Mouse (Mus musculus) olfactory bulb, adult 2 months (tissue): ENCODE data around the gene Astn1. TPM values are rescaled to one million over a fixed set of nuclear protein-coding genes. Genes with fewer than 3 reads are reported as not detected.

Source experiments
- H3K27ac ChIP-seq: fragments of 200-500 bp; 2 replicates; pipeline ENCODE4 v1.5.1; 2012; ENCODE audit warnings: low read depth, low read length; ENCODE audit not compliant: insufficient read depth
- H3K4me1 ChIP-seq: fragments of 200-500 bp; 2 replicates; pipeline ENCODE4 v1.6.1; 2012; ENCODE audit warnings: low read length; ENCODE audit not compliant: control insufficient read depth, insufficient read depth
- H3K4me3 ChIP-seq: fragments of 200-500 bp; 2 replicates; pipeline ENCODE4 v1.5.1; 2012; ENCODE audit warnings: mild to moderate bottlenecking, low read depth, low read length, moderate library complexity; ENCODE audit not compliant: insufficient read depth
- CTCF ChIP-seq: fragments of 200-500 bp; IDR thresholded peaks from 2 replicates; pipeline ENCODE4 v1.5.1; 2012; ENCODE audit warnings: low read depth, mild to moderate bottlenecking, low read length, moderate library complexity; ENCODE audit not compliant: insufficient read depth
- POLR2A ChIP-seq: fragments of 200-500 bp; IDR thresholded peaks from 2 replicates; pipeline ENCODE4 v1.6.1; 2012; ENCODE audit warnings: mild to moderate bottlenecking, low read depth, low read length, moderate library complexity; ENCODE audit not compliant: insufficient read depth
- whole genome bisulfite sequencing: fragments of 180-500 bp; shearing (Covaris S2); methylation state at CpG from one replicate; pipeline ENCODE4 v1.1.7; 2018; 5-methylcytosine and 5-hydroxymethylcytosine counted together
- polyA plus RNA-seq: library from polyadenylated mRNA; stranded (reverse); fragments of >200 nt; gene quantifications from 2 replicates; pipeline ENCODE4 v1.2.4, GENCODE M21; 2012; ENCODE audit warnings: low replicate concordance; ENCODE audit not compliant: missing spikeins, insufficient read depth, insufficient read length

Astn1 gene
- polyA plus RNA-seq, 1 experiment: 202 TPM

DNA sequence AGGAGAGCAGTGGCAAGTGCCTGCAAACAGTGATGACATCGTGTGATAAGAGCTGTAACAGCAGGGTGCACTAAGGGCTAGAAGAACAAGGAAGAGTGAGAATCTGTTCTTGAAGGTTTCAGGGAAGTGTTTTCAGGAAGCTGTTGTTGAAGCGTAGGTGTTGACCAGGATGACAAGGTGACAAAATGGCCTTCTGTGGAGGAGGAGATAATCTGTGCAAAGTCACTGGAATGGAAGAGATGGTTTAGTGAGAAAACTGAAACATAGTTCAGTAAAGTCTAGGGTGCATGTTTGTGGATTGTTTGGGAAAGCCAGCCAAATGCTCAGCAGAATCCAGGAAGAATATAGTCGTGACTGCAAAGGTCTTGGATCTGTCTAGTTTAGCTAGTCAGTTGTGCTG is 145.5 kb downstream of the Astn1 start:
- no peak overlapping the region for H3K27ac ChIP-seq
- TF ChIP-seq POLR2A (no peak), CTCF (no peak)
- peaks cover 11% of the 10 kb centered on the region for H3K4me1 ChIP-seq
- H3K4me3 ChIP-seq: no peak overlapping the region
- WGBS: 65% methylated on average over 3 of the region's 3 CpGs

- whole genome bisulfite sequencing: 70% methylated on average over 4 of the region's 4 CpGs
- Histone ChIP-seq H3K4me3 (no peak overlapping the region), H3K27ac (no peak overlapping the region), H3K4me1 (peaks cover 16% of the 10 kb centered on the region)
- no peak for TF ChIP-seq POLR2A
- TF ChIP-seq CTCF: no peak
Measured at GRCm38 (mm10) chr1:158509112-158509855, 147.2 kb downstream of the Astn1 start.

GRCm38 (mm10) chr1:158510478-158511207 is 148.6 kb downstream of the Astn1 start:
- peaks cover 16% of the 10 kb centered on the region for H3K4me1 ChIP-seq
- 72% methylated on average over 15 of the region's 15 CpGs for WGBS
- H3K4me3 ChIP-seq: no peak overlapping the region
- no peak overlapping the region for H3K27ac ChIP-seq
- TF ChIP-seq POLR2A: no peak
- TF ChIP-seq CTCF: no peak

DNA sequence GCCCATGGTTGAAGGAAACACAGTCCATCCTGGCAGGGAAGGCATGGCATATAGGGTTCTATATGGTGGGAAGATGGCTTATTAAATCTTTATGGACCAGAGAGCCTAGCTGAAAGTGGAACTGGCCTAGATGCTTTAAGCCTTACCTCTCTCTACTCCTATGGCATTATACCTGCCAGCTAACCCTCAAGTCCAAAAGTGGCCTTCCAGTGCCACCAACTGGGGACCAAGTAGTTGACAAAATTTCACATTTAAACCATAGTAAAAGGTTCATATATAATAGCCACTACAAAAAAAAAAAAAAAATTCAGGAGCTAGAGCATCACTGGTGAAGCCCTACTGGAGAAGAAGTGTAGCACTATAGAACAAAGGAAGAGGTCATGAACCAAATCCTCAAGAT is 150.0 kb downstream of the Astn1 start:
- no peak for TF ChIP-seq CTCF
- no peak for TF ChIP-seq POLR2A
- no peak overlapping the region for H3K27ac ChIP-seq
- H3K4me3 ChIP-seq: no peak overlapping the region

DNA sequence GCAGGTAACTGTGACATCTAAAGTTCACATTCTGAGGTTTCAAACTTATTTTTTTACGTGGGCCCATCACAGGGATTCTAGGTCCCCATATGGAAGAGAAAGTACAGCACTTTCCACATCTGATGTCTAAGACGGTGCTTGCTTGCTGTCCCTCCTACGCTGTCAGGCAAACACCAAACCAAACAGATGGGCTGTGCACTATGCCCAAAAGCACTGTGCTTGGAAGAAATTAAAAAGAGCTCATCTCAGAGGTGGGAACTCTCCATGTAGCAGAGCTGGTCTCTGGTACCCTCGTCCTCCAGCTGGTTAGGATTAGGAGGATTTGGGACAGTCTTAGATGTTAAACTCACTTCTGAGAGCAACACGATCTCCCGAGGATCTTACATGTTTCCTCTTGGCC is 150.6 kb downstream of the Astn1 start:
- peaks cover 16% of the 10 kb centered on the region for H3K4me1 ChIP-seq
- TF ChIP-seq CTCF (no peak), POLR2A (no peak)
- no peak overlapping the region; the same call in 1 of the 2 replicates for H3K27ac ChIP-seq
- no peak overlapping the region for H3K4me3 ChIP-seq
- WGBS: 59% methylated on average over 6 of the region's 6 CpGs

More for the DNA sequence above, 150.0 kb downstream of the Astn1 start:
- H3K4me1 ChIP-seq: peaks cover 16% of the 10 kb centered on the region

DNA sequence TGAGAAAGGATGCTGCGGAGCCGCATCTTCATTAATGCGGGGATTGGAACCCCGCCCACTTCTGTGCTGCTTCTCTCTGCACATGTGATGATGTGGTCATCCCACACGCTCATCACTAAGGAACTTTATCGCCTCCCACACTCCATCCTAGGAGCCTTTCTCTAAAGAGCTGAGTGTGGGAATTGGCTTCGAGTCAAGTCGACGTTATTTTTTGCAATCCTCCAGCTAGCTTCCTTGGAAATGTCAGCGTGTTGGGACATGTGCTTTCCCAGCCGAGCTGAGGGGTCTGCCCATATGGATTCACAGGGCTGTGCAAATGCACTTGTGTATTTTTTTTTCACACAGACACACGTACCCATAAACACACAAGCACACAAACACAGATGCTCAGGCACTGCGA is 151.5 kb downstream of the Astn1 start:
- WGBS: 36% methylated on average over 13 of the region's 13 CpGs
- no peak overlapping the region for H3K4me3 ChIP-seq
- peaks cover 15% of the 10 kb centered on the region for H3K4me1 ChIP-seq
- no peak for TF ChIP-seq CTCF
- no peak for TF ChIP-seq POLR2A
- H3K27ac ChIP-seq: no peak overlapping the region

DNA sequence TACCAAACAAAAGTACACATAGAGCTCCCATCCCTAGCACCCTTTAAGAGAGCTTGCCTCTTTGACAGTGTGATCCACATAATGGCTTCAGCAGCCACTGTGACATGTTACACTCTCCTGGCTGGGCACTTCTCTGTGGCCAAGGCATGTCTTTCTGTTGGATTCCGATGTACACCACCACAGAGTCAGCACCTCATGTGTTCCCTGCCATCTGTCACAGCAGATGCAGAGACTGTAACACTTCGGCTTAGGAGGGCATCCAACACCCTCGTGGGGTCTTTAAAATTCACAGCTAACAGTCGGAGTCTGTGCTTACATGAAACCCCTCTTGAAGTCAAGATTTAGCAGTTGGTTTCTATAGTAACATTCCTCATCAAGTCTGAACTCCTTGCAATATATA is 154.5 kb downstream of the Astn1 start:
- TF ChIP-seq POLR2A (no peak), CTCF (no peak)
- H3K27ac ChIP-seq: no peak overlapping the region
- 81% methylated on average over 4 of the region's 4 CpGs for WGBS
- H3K4me1 ChIP-seq: peaks cover 5% of the 10 kb centered on the region
- no peak overlapping the region for H3K4me3 ChIP-seq

DNA sequence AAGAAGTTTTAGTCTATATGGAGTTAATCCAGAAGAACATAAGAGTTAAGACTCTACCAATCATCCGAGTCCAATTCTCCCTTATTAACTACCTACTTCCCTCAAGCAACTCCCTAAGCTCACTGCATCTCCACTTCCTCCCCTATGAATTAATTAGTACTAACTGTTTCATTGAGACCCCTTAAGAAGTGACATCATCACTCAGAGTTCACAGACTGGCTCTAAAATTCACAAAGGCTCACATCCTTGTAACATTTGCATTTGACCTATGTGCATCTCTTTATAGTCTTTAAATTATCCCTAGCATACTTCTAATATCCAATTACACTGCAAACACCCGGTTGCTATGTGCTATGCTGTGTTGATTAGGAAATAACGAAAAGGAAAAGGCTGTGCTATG is 174.1 kb downstream of the Astn1 start:
- H3K4me1 ChIP-seq: no peaks in the 10 kb centered on the region
- 59% methylated on average over 3 of the region's 3 CpGs for WGBS
- TF ChIP-seq POLR2A (no peak), CTCF (no peak)
- H3K27ac ChIP-seq: no peak overlapping the region
- no peak overlapping the region for H3K4me3 ChIP-seq

DNA sequence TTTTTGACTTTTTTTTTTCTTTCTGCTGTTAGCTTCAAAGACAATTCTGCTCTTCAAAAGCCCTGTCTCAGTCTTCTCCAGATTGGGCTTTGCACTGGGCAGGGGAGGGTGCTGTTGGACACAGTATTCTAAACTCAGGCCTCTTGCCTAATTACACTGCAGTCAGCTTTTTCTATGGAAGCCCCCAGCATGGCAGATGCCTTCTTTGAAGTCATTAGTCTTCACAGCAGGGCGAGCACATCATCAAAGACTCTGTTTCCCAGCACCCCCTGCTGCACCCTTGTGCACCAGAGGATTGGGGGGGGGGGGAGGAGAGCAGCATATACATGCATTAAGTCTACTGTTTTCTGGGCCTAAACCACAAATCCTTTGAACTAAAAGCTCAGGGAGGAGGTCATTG is 174.8 kb downstream of the Astn1 start:
- Histone ChIP-seq H3K4me1 (no peaks in the 10 kb centered on the region), H3K4me3 (no peak overlapping the region), H3K27ac (no peak overlapping the region)
- no peak for TF ChIP-seq POLR2A
- TF ChIP-seq CTCF: no peak
- 58% methylated on average over 1 of the region's 1 CpGs for WGBS
